Mouse (Mus musculus): ENCODE measurements around the gene Xpc.

GRCm38 (mm10) chr6:91515545-91516449 lies at the start of gene Xpc, which contains the start of gene Lsm3:
- TF ChIP-seq GATA1 (IDR thresholded peaks at IDR 0.05; ENCODE audit: low read depth, low read length) (no peak), CTCF (IDR thresholded peaks at IDR 0.05 in 2 of 3, conservative IDR thresholded peaks at IDR 0.05 in 1 of 3; ENCODE audit: control insufficient read depth in 1 of 3, insufficient read depth in 1 of 3, low read depth in 2 of 3, low read length in 3 of 3, poor library complexity in 1 of 3, severe bottlenecking in 1 of 3) (no peak), ZC3H11A (IDR thresholded peaks at IDR 0.05; ENCODE audit: low read depth, low read length) (no peak), NELFE (IDR thresholded peaks at IDR 0.05; ENCODE audit: low read depth, low read length) (peak; percentile 84), POLR2A (IDR thresholded peaks at IDR 0.05; ENCODE audit: control insufficient read depth in 1 of 2, insufficient read depth in 1 of 2, low read depth in 1 of 2, low read length in 2 of 2, poor library complexity in 1 of 2) (peak; percentile 29 to 93; a peak in 3 of 4 replicates), MYC (IDR thresholded peaks at IDR 0.05; ENCODE audit: low read depth, low read length) (peak; percentile 68; the same call in 1 of the 2 replicates), CHD2 (IDR thresholded peaks at IDR 0.05; ENCODE audit: low read length) (peak; percentile 97), EP300 (IDR thresholded peaks at IDR 0.05; ENCODE audit: low read depth in 1 of 2, low read length in 2 of 2) (no peak), SIN3A (IDR thresholded peaks at IDR 0.05; ENCODE audit: low read length) (peak; percentile 82), NRF1 (IDR thresholded peaks at IDR 0.05; ENCODE audit: insufficient read depth, low read depth, low read length, poor library complexity, severe bottlenecking) (peak; percentile 47; the same call in 1 of the 2 replicates), MAFK (IDR thresholded peaks at IDR 0.05; ENCODE audit: borderline replicate concordance, low read depth, low read length) (no peak), USF1 (IDR thresholded peaks at IDR 0.05; ENCODE audit: low read depth, low read length) (no peak), RAD21 (IDR thresholded peaks at IDR 0.05; ENCODE audit: low read depth, low read length) (no peak)
